Comparison of ENCODE assay signal across 8 mouse cellular contexts in genomic region chr9:21337652-21338051, GRCm38 (mm10). TPM values are rescaled to one million over a fixed set of nuclear protein-coding genes. Genes with fewer than 3 reads are reported as not detected.
DNase-seq lines count a peak whose midpoint lies in the region; ATAC-seq lines count a peak whose summit lies in the region.

No protein-coding gene starts in this region.

- peaks cover 21% of the 10 kb centered on the region for H3K36me3 ChIP-seq in stomach, embryonic 14.5 days (ENCODE audit: control insufficient read depth, insufficient read depth, low read length)

- peak overlapping the region; percentile 36 for H3K9ac ChIP-seq in stomach, embryonic 14.5 days (replicated peaks; ENCODE audit: low read depth, low read length)

- 21% methylated on average over 20 of the region's 20 CpGs for WGBS in stomach, embryonic 14.5 days

- H3K9me3 ChIP-seq in stomach, embryonic 14.5 days (ENCODE audit: control insufficient read depth, low read depth, low read length) = no peaks in the 10 kb centered on the region

- peak overlapping the region; percentile 79 for H3K27ac ChIP-seq in stomach, embryonic 14.5 days (ENCODE audit: low read length)

- ATAC-seq in stomach, embryonic 14.5 days (ENCODE audit: insufficient number of reproducible peaks, insufficient read depth, low FRiP score, low read depth) = peak; percentile 93
- ATAC-seq in megakaryocyte-erythroid progenitor cell, adult 5-6 weeks (replicated peaks; ENCODE audit: low FRiP score, low TSS enrichment, poor library complexity, severe bottlenecking) = no peak

- peak; percentile 51 to 54 for DNase-seq in heart, adult 18-20 months
- DNase-seq in heart, adult 8-10 months (ENCODE audit: low spot score) = no peak
- DNase-seq in gastrocnemius, postnatal 4 days (ENCODE audit: low spot score in 2 of 2) = peak; percentile 40 to 53
- DNase-seq in kidney, postnatal 25 days = peak; percentile 63 to 87
- no peak for DNase-seq in left cerebral cortex, adult 18-20 months (ENCODE audit: low spot score in 2 of 2)
- no peak for DNase-seq in layer of hippocampus, postnatal 25 days (ENCODE audit: extremely low spot score in 1 of 2, low spot score in 1 of 2)

- no peaks in the 10 kb centered on the region for H3K4me1 ChIP-seq in stomach, embryonic 14.5 days (ENCODE audit: control insufficient read depth, insufficient read depth, low read length)

- H3K4me2 ChIP-seq in stomach, embryonic 14.5 days (replicated peaks; ENCODE audit: low read depth, low read length) = peak overlapping the region; percentile 32

- peak overlapping the region; percentile 37 for H3K4me3 ChIP-seq in stomach, embryonic 14.5 days (ENCODE audit: low read depth, low read length)

- H3K27me3 ChIP-seq in stomach, embryonic 14.5 days (ENCODE audit: control insufficient read depth, insufficient read depth, low read length) = no peaks in the 10 kb centered on the region

RNA-seq across cellular contexts. Expression of gene Slc44a2, which starts 17.2 kb away (rescaled TPM):
- 10 to 100 TPM; 74.0 to 81.4 TPM for total RNA-seq in heart, adult 18-20 months (2021)
- 100 to 1,000 TPM in 1 of 4 experiments, 10 to 100 TPM in 3; 90.2 to 124 (median 94.3) TPM for total RNA-seq in heart, adult 8-10 months (2022)
- 100 to 1,000 TPM; 139 to 151 TPM for total RNA-seq in gastrocnemius, postnatal 4 days (2021)
- polyA plus RNA-seq in stomach, embryonic 14.5 days (2014; fragmentation: Nextera tagmentation; extraction: Ambion mirVana) = 122 and 125 TPM in 2 replicates
- total RNA-seq in megakaryocyte-erythroid progenitor cell, adult 5-6 weeks (2014; fragmentation: Nextera tagmentation) = 25.8 and 30.7 TPM in 2 replicates
- total RNA-seq in megakaryocyte-erythroid progenitor cell, adult 5-6 weeks (2017) = 22.6 and 23.7 TPM in 2 replicates
- 10 to 100 TPM; 40.3 to 50.5 TPM for total RNA-seq in left cerebral cortex, adult 18-20 months (2021)
- 10 to 100 TPM; 50.8 to 54.6 TPM for total RNA-seq in layer of hippocampus, postnatal 25 days (2021)

RNA-seq across cellular contexts. Expression of gene Ap1m2, which starts 25.5 kb away (rescaled TPM):
- not detected for total RNA-seq in heart, adult 18-20 months (2021)
- not detected for total RNA-seq in heart, adult 8-10 months (2022)
- not detected for total RNA-seq in gastrocnemius, postnatal 4 days (2021)
- 54.4 and 55.8 TPM in 2 replicates for polyA plus RNA-seq in stomach, embryonic 14.5 days (2014; fragmentation: Nextera tagmentation; extraction: Ambion mirVana)
- 0.42 TPM in 1 of 2 replicates, not detected in the other for total RNA-seq in megakaryocyte-erythroid progenitor cell, adult 5-6 weeks (2014; fragmentation: Nextera tagmentation)
- total RNA-seq in megakaryocyte-erythroid progenitor cell, adult 5-6 weeks (2017) = not detected in 2 replicates
- 1 to 10 TPM; 1.6 TPM for total RNA-seq in left cerebral cortex, adult 18-20 months (2021)
- under 1 TPM; 0.42 to 0.73 TPM for total RNA-seq in layer of hippocampus, postnatal 25 days (2021)

RNA-seq across cellular contexts. Expression of gene Ilf3, which starts 30.0 kb away (rescaled TPM):
- total RNA-seq in heart, adult 18-20 months (2021) = 10 to 100 TPM; 25.2 to 28.5 TPM
- total RNA-seq in heart, adult 8-10 months (2022) = 10 to 100 TPM; 28.2 to 31.4 (median 29.8) TPM
- total RNA-seq in gastrocnemius, postnatal 4 days (2021) = 10 to 100 TPM; 65.2 to 75.5 TPM
- 184 and 193 TPM in 2 replicates for polyA plus RNA-seq in stomach, embryonic 14.5 days (2014; fragmentation: Nextera tagmentation; extraction: Ambion mirVana)
- 76.3 and 86.0 TPM in 2 replicates for total RNA-seq in megakaryocyte-erythroid progenitor cell, adult 5-6 weeks (2014; fragmentation: Nextera tagmentation)
- 67.3 and 88.4 TPM in 2 replicates for total RNA-seq in megakaryocyte-erythroid progenitor cell, adult 5-6 weeks (2017)
- total RNA-seq in left cerebral cortex, adult 18-20 months (2021) = 10 to 100 TPM; 79.2 to 81.4 TPM
- 10 to 100 TPM; 85.6 to 92.6 TPM for total RNA-seq in layer of hippocampus, postnatal 25 days (2021)

RNA-seq across cellular contexts. Expression of gene Cdkn2d, which starts 46.4 kb away (rescaled TPM):
- total RNA-seq in heart, adult 18-20 months (2021) = 10 to 100 TPM; 14.3 to 15.9 TPM
- total RNA-seq in heart, adult 8-10 months (2022) = 10 to 100 TPM; 15.1 to 17.7 (median 16.7) TPM
- 10 to 100 TPM; 20.5 to 24.0 TPM for total RNA-seq in gastrocnemius, postnatal 4 days (2021)
- polyA plus RNA-seq in stomach, embryonic 14.5 days (2014; fragmentation: Nextera tagmentation; extraction: Ambion mirVana) = 47.4 and 48.5 TPM in 2 replicates
- 5.7 and 7.4 TPM in 2 replicates for total RNA-seq in megakaryocyte-erythroid progenitor cell, adult 5-6 weeks (2014; fragmentation: Nextera tagmentation)
- 8.5 and 11.3 TPM in 2 replicates for total RNA-seq in megakaryocyte-erythroid progenitor cell, adult 5-6 weeks (2017)
- total RNA-seq in left cerebral cortex, adult 18-20 months (2021) = 10 to 100 TPM; 52.9 to 61.6 TPM
- total RNA-seq in layer of hippocampus, postnatal 25 days (2021) = 10 to 100 TPM; 53.6 to 61.7 TPM

RNA-seq across cellular contexts. Expression of gene Kri1, which starts 49.9 kb away (rescaled TPM):
- 10 to 100 TPM; 10.6 to 17.2 TPM for total RNA-seq in heart, adult 18-20 months (2021)
- total RNA-seq in heart, adult 8-10 months (2022) = 10 to 100 TPM; 16.2 to 18.3 (median 17.3) TPM
- 10 to 100 TPM; 18.1 to 21.3 TPM for total RNA-seq in gastrocnemius, postnatal 4 days (2021)
- polyA plus RNA-seq in stomach, embryonic 14.5 days (2014; fragmentation: Nextera tagmentation; extraction: Ambion mirVana) = 14.1 and 14.7 TPM in 2 replicates
- total RNA-seq in megakaryocyte-erythroid progenitor cell, adult 5-6 weeks (2014; fragmentation: Nextera tagmentation) = 50.7 and 81.7 TPM in 2 replicates
- 55.3 and 86.3 TPM in 2 replicates for total RNA-seq in megakaryocyte-erythroid progenitor cell, adult 5-6 weeks (2017)
- 10 to 100 TPM; 36.8 to 38.5 TPM for total RNA-seq in left cerebral cortex, adult 18-20 months (2021)
- total RNA-seq in layer of hippocampus, postnatal 25 days (2021) = 10 to 100 TPM; 36.4 to 48.4 TPM

Comparison
In these comparisons a context has a peak if more than half of its experiments do, and no peak if none do; other contexts are left out.
1. DNase-seq: peak in heart, adult 18-20 months (2 of 2), gastrocnemius, postnatal 4 days (2 of 2) and kidney, postnatal 25 days (2 of 2); none in heart, adult 8-10 months (single experiment), left cerebral cortex, adult 18-20 months (0 of 2) and layer of hippocampus, postnatal 25 days (0 of 2).